Mouse (Mus musculus) myocyte (in vitro differentiated cells): ENCODE data around the gene Cipc.
A peak's percentile ranks its signal among the peaks of the same experiment; 100 is the strongest.

Experiments used
- CEBPB ChIP-seq: IDR thresholded peaks from 2 replicates; pipeline ENCODE4 v1.6.1; 2011; ENCODE audit warnings: mild to moderate bottlenecking, moderate library complexity; ENCODE audit not compliant: poor library complexity, insufficient read depth, severe bottlenecking
- E2F4 ChIP-seq: IDR thresholded peaks from one replicate; pipeline ENCODE4 v1.6.1; 2011; ENCODE audit warnings: mild to moderate bottlenecking, control low read depth, moderate library complexity; ENCODE audit not compliant: insufficient read depth
- MAX ChIP-seq: IDR thresholded peaks from one replicate; pipeline ENCODE4 v1.6.1; 2011; ENCODE audit warnings: low read depth, mild to moderate bottlenecking, control low read depth
- MYOG ChIP-seq, 3 experiments: IDR thresholded peaks; one replicate each; pipeline ENCODE4 v1.6.1; 2011; ENCODE audit warnings: control low read depth in 2 of 3, low read depth in 2 of 3, mild to moderate bottlenecking in 2 of 3; ENCODE audit not compliant: insufficient read length in 2 of 3, control insufficient read depth in 1 of 3, insufficient read depth in 1 of 3
- POLR2A ChIP-seq: IDR thresholded peaks from one replicate; pipeline ENCODE4 v1.6.1; 2011; ENCODE audit warnings: low read depth, mild to moderate bottlenecking, control low read depth, moderate library complexity; ENCODE audit not compliant: insufficient read length
- POLR2AphosphoS2 ChIP-seq: IDR thresholded peaks from one replicate; pipeline ENCODE4 v1.6.1; 2011; ENCODE audit warnings: low read depth, control low read depth; ENCODE audit not compliant: insufficient read length
- SRF ChIP-seq: IDR thresholded peaks from one replicate; pipeline ENCODE4 v1.6.1; 2011; ENCODE audit warnings: low read depth; ENCODE audit not compliant: control insufficient read depth, insufficient read length
- TCF12 ChIP-seq: IDR thresholded peaks from one replicate; pipeline ENCODE4 v1.6.1; 2011; ENCODE audit warnings: mild to moderate bottlenecking, control low read depth; ENCODE audit not compliant: poor library complexity, insufficient read depth, severe bottlenecking
- USF1 ChIP-seq: IDR thresholded peaks from one replicate; pipeline ENCODE4 v1.6.1; 2011; ENCODE audit warnings: low read depth, mild to moderate bottlenecking, control low read depth, moderate library complexity

DNA sequence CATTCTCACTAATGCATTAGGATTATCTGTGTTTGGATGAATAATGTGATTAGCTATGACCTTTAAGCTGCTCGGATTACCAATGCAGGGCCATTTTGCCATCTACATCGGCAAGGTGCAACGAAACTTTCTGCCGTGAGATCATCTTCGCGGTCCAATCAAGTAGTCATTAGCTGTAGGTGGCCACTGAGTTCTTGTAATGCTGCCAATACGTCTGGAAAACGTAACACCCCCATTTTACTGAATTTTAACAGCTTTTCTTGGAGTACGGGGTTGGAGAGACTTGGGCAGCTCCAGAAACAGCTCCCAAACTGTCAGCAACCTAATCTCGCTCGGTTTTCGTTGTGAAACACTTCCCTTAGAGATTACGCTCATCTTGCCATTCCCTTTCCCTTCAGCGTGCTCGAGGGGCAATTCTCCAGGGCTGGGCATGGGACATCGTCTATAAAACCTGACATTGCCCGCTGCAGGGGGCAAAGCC lies 502 bp upstream of the Cipc start:
- TF ChIP-seq USF1 (no peak), POLR2A (peak; percentile 28), MYOG (IDR thresholded peaks at IDR 0.05; ENCODE audit: control insufficient read depth in 1 of 3, insufficient read depth in 1 of 3, insufficient read length in 2 of 3, low read depth in 2 of 3) (no peak), MAX (no peak), POLR2AphosphoS2 (no peak), E2F4 (no peak), SRF (no peak), TCF12 (no peak), CEBPB (no peak)
